Mouse (Mus musculus): ENCODE measurements around the gene Shoc2. TPM values are rescaled to one million over a fixed set of nuclear protein-coding genes. Genes with fewer than 3 reads are reported as not detected.
"Not testable (repeated sequence)": the region's sequence is repeated elsewhere in the genome, so short reads cannot be mapped to it uniquely, and the experiment has no call there.

The Shoc2 gene
- polyA plus RNA-seq, 1 experiment: 49.0 TPM

DNA sequence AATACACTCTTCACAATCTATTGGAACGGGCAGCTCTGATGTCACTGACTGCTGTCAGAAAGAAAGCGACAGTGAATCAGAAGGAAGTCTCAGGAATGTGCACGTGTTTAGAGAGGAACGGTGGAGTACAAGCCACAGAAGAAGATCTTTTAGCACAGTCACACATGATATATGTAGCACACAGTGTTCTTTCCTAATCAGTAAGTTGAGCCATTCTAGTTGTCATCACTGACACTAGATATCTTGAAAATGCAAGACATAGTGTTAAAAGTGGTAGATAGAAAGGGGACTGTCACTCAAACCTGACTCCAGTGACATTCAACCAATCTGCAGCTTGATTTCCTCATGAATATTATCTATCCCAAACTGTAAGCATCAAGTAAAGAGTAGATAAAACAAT, 4.6 kb upstream of the Shoc2 start:
- TF ChIP-seq CTCF (IDR thresholded peaks at IDR 0.05; ENCODE audit: borderline replicate concordance, extremely low read depth, insufficient read depth, insufficient read length) (no peak), POLR2A (IDR thresholded peaks at IDR 0.05; ENCODE audit: borderline replicate concordance, extremely low read depth, insufficient read depth, insufficient read length, poor library complexity, severe bottlenecking) (no peak)
- no peak for DNase-seq (ENCODE audit: low read depth)

DNA sequence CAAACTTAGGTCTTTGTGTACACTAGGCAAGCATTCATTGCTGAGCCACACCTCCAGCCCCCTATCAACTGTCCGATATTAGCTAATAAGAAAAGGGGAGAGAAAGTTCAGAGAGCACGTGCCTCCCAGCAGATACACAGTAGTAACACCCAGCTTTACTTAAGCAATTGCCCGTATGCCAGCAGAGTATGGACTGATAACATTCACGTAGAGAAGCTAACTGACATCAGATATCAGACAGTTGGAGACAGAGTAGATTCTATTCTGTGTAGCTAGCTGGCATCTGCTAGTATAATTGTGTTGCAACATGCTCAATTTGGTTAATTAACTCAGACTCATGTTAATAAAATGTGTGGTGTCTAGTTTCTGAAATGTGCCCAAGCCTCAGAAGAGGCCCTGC, 3.0 kb upstream of the Shoc2 start:
- TF ChIP-seq CTCF (IDR thresholded peaks at IDR 0.05; ENCODE audit: borderline replicate concordance, extremely low read depth, insufficient read depth, insufficient read length) (no peak), POLR2A (IDR thresholded peaks at IDR 0.05; ENCODE audit: borderline replicate concordance, extremely low read depth, insufficient read depth, insufficient read length, poor library complexity, severe bottlenecking) (no peak)

DNA sequence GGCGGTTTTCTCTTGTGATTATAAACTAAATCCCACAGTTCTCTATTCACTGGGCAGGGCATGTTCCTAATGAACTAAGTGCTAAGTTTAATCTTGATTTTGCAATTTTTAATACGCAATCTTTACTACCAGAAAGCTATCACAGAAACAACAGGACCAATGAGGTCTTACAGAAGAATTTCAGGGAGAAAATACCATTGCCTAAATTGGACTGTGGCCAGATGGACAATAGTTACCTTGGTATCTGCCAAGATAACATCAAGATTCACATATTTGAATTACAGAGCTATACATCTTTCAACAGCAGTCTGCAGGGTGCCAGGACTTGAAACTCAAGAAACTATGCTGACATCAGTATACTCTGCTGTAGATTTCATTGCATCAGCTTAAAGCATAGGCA, 1.8 kb upstream of the Shoc2 start:
- DNase-seq (ENCODE audit: low read depth): no peak
- no peak for TF ChIP-seq CTCF (IDR thresholded peaks at IDR 0.05; ENCODE audit: borderline replicate concordance, extremely low read depth, insufficient read depth, insufficient read length)

More for the DNA sequence above, 3.0 kb upstream of the Shoc2 start:
- DNase-seq (ENCODE audit: low read depth): no peak

DNA sequence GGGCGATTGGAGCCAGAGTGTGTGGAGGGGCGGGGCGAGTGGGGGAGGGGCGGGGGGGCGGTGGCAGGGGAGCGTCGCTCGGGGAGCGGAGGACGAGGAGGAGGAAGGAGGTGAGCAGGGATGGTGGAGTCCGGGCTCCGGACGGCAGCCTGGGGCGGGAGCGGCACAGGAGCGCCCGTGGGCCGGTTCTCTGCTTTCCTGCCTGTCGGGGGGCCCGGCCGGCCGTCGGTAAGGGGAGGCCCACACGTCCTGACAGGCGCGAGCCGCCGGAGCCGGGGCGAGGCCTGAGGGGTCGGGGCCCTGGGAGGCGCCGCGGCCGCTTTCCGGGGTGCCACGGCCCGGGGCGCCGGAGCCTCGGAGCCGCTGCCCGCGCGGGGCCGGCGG, 672 bp downstream of the Shoc2 start:
- no peak for DNase-seq (ENCODE audit: low read depth)
- no peak for TF ChIP-seq CTCF (IDR thresholded peaks at IDR 0.05; ENCODE audit: borderline replicate concordance, extremely low read depth, insufficient read depth, insufficient read length)
- peak; percentile 84 for TF ChIP-seq POLR2A (IDR thresholded peaks at IDR 0.05; ENCODE audit: borderline replicate concordance, extremely low read depth, insufficient read depth, insufficient read length, poor library complexity, severe bottlenecking)

DNA sequence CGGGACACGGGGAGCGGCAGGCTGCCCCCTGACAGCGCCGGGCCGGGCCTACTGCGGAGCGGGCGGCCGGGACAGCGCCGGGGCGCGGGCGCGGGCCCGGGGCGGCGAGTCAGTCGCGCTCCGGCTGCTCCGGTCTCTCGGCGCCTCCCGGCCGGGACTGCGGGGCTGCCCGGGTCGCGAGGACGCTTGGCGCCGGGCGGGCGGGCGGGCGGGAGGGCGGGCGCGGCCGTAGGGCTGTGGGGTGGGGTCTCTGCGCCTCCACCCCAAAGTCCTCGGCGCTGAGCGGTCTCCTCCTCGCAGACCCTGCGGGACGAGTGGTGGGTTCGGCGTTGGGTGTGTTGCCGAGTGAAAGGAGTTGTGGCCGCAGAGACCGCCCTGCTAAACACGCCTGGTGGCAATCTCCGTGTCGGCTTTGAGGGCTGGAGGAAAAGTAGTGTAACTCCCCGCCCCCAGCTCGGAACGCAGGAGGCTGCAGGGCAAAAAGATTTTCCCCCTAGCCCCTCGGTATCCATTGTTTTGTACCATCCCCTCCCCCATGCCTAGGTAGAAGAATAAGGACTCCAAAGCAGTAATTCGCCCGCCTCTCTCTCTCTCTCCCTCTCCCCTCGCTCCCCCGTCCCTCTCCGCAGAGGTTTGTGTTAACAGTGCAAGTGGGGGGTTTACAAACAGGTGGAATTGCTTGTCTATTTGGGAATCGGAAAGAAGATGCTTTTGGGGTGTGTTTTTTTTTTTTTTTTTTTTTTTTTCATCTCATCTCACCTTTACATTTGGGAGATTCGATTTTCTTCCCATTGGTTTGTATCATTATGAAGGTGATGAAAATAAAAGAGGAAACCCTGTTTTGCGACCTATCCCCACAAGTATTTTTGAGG, 1.3 kb downstream of the Shoc2 start:
- no peak for TF ChIP-seq POLR2A (IDR thresholded peaks at IDR 0.05; ENCODE audit: borderline replicate concordance, extremely low read depth, insufficient read depth, insufficient read length, poor library complexity, severe bottlenecking)
- TF ChIP-seq CTCF (IDR thresholded peaks at IDR 0.05; ENCODE audit: borderline replicate concordance, extremely low read depth, insufficient read depth, insufficient read length): no peak
- DNase-seq (ENCODE audit: low read depth): peak; percentile 77

DNA sequence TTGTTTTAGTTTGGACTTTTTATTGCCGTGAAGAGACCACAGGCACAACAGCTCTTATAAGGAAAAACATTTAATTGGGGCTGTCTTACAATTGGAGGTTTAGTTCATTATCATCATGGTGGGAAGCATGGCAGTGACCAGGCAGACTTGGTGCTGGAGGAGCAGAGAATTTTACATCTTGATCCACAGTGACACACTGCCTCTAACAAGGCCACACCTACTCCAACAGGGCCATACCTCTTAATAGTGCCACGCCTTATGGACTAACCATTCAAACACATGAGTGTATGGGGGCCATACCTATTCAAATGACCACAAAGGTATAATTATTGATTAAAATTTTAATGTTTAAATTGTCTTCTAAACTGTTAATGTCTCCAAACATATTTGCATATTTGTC, 13.4 kb downstream of the Shoc2 start:
- DNase-seq (ENCODE audit: low read depth): no peak
- TF ChIP-seq POLR2A (IDR thresholded peaks at IDR 0.05; ENCODE audit: borderline replicate concordance, extremely low read depth, insufficient read depth, insufficient read length, poor library complexity, severe bottlenecking) (no peak), CTCF (IDR thresholded peaks at IDR 0.05; ENCODE audit: borderline replicate concordance, extremely low read depth, insufficient read depth, insufficient read length) (no peak)

DNA sequence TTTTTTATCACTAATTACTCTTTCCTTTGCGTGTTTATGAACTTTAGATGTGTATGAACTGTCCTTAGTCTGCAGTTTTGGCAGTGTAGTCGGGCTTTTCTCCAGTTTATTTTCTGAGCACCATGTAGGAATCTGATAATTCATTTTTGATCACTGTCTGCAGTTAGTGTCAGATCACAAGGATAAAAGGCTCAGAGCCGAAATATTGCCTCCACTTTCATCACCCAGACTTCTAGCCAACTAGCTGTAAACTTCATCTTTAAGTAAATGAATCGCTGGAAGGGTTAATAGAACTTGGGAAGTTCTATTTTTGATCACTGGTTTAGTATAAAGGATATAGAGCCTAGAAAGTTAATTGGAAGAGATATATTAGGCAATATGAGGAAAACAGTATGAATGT, 18.4 kb downstream of the Shoc2 start:
- DNase-seq (ENCODE audit: low read depth): no peak
- TF ChIP-seq CTCF (IDR thresholded peaks at IDR 0.05; ENCODE audit: borderline replicate concordance, extremely low read depth, insufficient read depth, insufficient read length): no peak

DNA sequence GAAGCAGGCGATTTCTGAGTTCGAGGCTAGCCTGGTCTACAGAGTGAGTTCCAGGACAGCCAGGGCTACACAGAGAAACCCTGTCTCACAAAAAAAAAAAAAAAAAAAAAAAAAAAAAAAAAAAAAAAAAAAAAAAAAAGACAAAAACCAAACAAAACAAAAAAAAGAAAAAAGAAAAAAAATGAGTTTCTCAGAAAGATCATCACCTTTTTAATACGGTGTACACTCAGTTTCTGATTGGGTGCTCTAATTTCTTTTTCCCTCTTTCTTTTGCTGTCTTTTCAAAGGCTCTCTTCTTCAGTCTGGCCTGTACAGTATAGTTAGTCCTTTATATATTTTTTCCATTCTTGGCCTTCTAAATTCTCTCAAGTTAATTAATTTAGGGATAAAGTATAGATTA, 20.2 kb downstream of the Shoc2 start:
- DNase-seq (ENCODE audit: low read depth): not testable (repeated sequence)

DNA sequence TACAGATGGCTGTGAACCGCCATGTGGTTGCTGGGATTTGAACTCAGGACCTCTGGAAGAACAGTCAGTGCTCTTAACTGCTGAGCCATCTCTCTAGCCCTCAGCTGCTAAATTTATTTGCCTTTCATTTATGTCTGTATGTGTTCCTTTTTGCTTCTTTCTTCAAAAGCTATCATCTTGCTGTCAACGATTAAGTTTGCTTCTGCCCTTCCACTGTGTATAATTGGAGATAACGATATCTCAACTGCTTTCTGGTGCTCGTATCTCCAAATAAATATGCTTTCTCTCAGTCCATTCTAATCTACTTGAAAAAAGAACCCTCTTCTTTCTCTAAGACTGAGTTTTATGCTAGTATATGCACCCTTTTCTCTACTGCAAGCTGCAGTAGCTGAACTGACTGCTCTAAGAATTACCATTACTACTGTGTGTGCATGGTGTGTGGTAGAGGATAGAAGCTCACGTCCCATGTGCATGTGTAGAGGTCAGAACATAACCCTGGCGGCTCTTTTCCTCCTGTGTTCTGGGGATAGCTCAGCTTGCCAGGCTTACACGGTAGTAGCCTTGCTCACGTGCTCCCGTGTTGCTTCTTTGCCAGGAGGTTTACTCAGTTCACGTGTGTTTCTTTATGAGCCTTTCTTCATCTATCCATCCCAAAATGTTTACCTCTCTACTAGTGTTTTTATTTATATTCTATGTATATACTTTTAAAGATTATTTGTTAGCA, 21.0 kb downstream of the Shoc2 start:
- DNase-seq (ENCODE audit: low read depth): no peak
- TF ChIP-seq CTCF (IDR thresholded peaks at IDR 0.05; ENCODE audit: borderline replicate concordance, extremely low read depth, insufficient read depth, insufficient read length): no peak
- TF ChIP-seq POLR2A (IDR thresholded peaks at IDR 0.05; ENCODE audit: borderline replicate concordance, extremely low read depth, insufficient read depth, insufficient read length, poor library complexity, severe bottlenecking): no peak

DNA sequence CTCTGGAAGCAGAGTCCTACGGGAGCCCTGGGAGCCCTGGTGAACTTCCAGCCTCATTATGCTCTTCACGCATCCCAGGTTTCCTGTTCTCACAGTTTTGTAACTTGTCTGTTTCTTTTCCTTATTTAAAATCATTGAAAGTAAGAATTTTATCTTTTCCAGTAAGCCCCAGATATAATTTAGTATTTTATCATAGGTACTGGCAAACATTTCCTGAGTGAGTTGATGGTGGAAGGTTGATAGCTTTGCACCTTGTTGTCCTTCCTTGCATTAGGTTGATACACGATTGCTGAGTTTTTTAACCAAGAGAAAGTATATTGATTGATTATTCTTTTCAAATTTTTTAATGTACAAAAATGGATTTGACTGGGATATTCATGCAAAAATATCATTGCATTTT, 25.1 kb downstream of the Shoc2 start:
- no peak for TF ChIP-seq POLR2A (IDR thresholded peaks at IDR 0.05; ENCODE audit: borderline replicate concordance, extremely low read depth, insufficient read depth, insufficient read length, poor library complexity, severe bottlenecking)
- TF ChIP-seq CTCF (IDR thresholded peaks at IDR 0.05; ENCODE audit: borderline replicate concordance, extremely low read depth, insufficient read depth, insufficient read length): no peak
- DNase-seq (ENCODE audit: low read depth): no peak

DNA sequence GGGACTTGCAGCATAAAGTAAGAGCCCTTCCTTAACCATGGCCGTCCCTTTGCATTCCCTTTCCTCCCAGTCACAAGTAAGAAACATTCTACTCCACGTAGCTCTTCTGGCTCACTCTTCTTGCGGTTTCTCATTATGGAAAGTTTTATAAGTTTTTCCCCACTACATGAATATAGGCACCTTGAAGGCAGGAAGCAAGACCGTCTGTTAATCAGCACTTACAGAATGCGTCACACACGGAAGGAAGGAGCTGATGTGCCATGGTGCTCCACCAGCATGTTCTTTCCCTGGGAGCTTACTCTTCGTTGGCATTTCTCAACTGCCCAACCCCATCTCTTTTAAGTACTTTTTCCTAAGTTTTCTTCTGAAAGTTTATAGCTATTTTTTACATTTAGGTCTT, 27.8 kb downstream of the Shoc2 start:
- no peak for DNase-seq (ENCODE audit: low read depth)
- TF ChIP-seq POLR2A (IDR thresholded peaks at IDR 0.05; ENCODE audit: borderline replicate concordance, extremely low read depth, insufficient read depth, insufficient read length, poor library complexity, severe bottlenecking) (no peak), CTCF (IDR thresholded peaks at IDR 0.05; ENCODE audit: borderline replicate concordance, extremely low read depth, insufficient read depth, insufficient read length) (no peak)

DNA sequence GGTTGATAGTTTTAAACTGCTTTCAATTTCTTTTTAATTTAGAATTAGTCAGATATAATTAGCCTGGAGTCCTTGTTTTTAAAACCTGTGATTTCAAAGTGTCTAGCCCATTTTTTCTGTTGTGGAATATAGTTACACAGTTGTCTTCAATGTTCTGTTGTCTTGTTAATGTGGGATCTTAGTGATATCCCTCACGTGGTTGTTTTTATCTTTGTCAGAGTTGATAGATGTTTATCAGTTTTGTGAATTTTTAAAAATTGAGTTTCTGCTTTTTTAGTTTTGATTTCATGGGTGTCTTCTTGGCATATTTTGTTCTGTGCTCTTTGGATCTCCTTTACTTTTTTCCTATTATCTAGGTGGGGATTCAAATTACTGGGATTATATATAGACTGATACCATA, 29.6 kb downstream of the Shoc2 start:
- TF ChIP-seq CTCF (IDR thresholded peaks at IDR 0.05; ENCODE audit: borderline replicate concordance, extremely low read depth, insufficient read depth, insufficient read length): no peak
- no peak for DNase-seq (ENCODE audit: low read depth)
